Mouse (Mus musculus): ENCODE measurements around the gene Pdgfra.

Pdgfra gene

GRCm38 (mm10) chr5:75155741-75156553 is 3.9 kb downstream of the Pdgfra start:
- peak; percentile 57 to 80 for DNase-seq (ENCODE audit: low spot score in 2 of 2)

- peak in 1 of 2 experiments; percentile 35 for DNase-seq (ENCODE audit: low spot score in 2 of 2)
Observed at GRCm38 (mm10) chr5:75156554-75157036, 4.5 kb downstream of the Pdgfra start.

- peak in 1 of 2 experiments; percentile 53 for DNase-seq (ENCODE audit: low spot score in 2 of 2)
Observed at GRCm38 (mm10) chr5:75157038-75157437, 4.9 kb downstream of the Pdgfra start.

- no peak for DNase-seq (ENCODE audit: low spot score in 2 of 2)
Observed at GRCm38 (mm10) chr5:75160530-75161170, 8.6 kb downstream of the Pdgfra start.

GRCm38 (mm10) chr5:75161586-75161985 is 9.5 kb downstream of the Pdgfra start:
- no peak for DNase-seq (ENCODE audit: low spot score in 2 of 2)

- no peak for DNase-seq (ENCODE audit: low spot score in 2 of 2)
Observed at GRCm38 (mm10) chr5:75163289-75163951, 11.3 kb downstream of the Pdgfra start.

GRCm38 (mm10) chr5:75164688-75165087 is 12.6 kb downstream of the Pdgfra start:
- no peak for DNase-seq (ENCODE audit: low spot score in 2 of 2)

GRCm38 (mm10) chr5:75169837-75170236 is 17.7 kb downstream of the Pdgfra start:
- DNase-seq (ENCODE audit: low spot score in 2 of 2): no peak

- no peak for DNase-seq (ENCODE audit: low spot score in 2 of 2)
Observed at GRCm38 (mm10) chr5:75171859-75172258, 19.8 kb downstream of the Pdgfra start.

- no peak for DNase-seq (ENCODE audit: low spot score in 2 of 2)
Observed at GRCm38 (mm10) chr5:75179249-75179648, 27.2 kb downstream of the Pdgfra start.

- DNase-seq (ENCODE audit: low spot score in 2 of 2): no peak
Observed at GRCm38 (mm10) chr5:75179726-75180290, 27.7 kb downstream of the Pdgfra start.

- no peak for DNase-seq (ENCODE audit: low spot score in 2 of 2)
Observed at GRCm38 (mm10) chr5:75183653-75184052, 31.6 kb downstream of the Pdgfra start.

GRCm38 (mm10) chr5:75184112-75184511 is 32.0 kb downstream of the Pdgfra start:
- no peak for DNase-seq (ENCODE audit: low spot score in 2 of 2)

GRCm38 (mm10) chr5:75184693-75185235 is 32.7 kb downstream of the Pdgfra start:
- no peak for DNase-seq (ENCODE audit: low spot score in 2 of 2)

GRCm38 (mm10) chr5:75185584-75185983 is 33.5 kb downstream of the Pdgfra start:
- no peak for DNase-seq (ENCODE audit: low spot score in 2 of 2)

- DNase-seq (ENCODE audit: low spot score in 2 of 2): no peak
Observed at GRCm38 (mm10) chr5:75189319-75189987, 37.4 kb downstream of the Pdgfra start.

GRCm38 (mm10) chr5:75193107-75193506 is 41.0 kb downstream of the Pdgfra start:
- no peak for DNase-seq (ENCODE audit: low spot score in 2 of 2)

- no peak for DNase-seq (ENCODE audit: low spot score in 2 of 2)
Observed at GRCm38 (mm10) chr5:75198413-75198812, 46.3 kb downstream of the Pdgfra start.

GRCm38 (mm10) chr5:75199698-75200365 is 47.7 kb downstream of the Pdgfra start:
- no peak for DNase-seq (ENCODE audit: low spot score in 2 of 2)

GRCm38 (mm10) chr5:75200366-75200724 is 48.3 kb downstream of the Pdgfra start:
- no peak for DNase-seq (ENCODE audit: low spot score in 2 of 2)

GRCm38 (mm10) chr5:75207905-75208304 is 55.8 kb downstream of the Pdgfra start:
- DNase-seq (ENCODE audit: low spot score in 2 of 2): no peak

Measured in frontal cortex, postnatal 10 days (tissue).